Mouse (Mus musculus) heart, embryonic 16.5 days (tissue): ENCODE data around the gene Trim11. TPM values are rescaled to one million over a fixed set of nuclear protein-coding genes. Genes with fewer than 3 reads are reported as not detected.

Source experiments
- ATAC-seq: fragments of 200-750 bp; cut with Nextera tagmentation; replicated peaks from 2 replicates; pipeline ENCODE4 v1.8.0; 2017; ENCODE audit warnings: moderate number of reproducible peaks; ENCODE audit not compliant: insufficient read depth, low FRiP score; ENCODE audit errors: extremely low read depth
- H3K27ac ChIP-seq: fragments of 300-500 bp; sonication (generic); 2 replicates; pipeline ENCODE4 v1.5.1; 2014; ENCODE audit warnings: mild to moderate bottlenecking, low read length, control low read depth, moderate library complexity
- H3K27me3 ChIP-seq: fragments of 300-500 bp; sonication (generic); 2 replicates; pipeline ENCODE4 v1.6.1; 2014; ENCODE audit warnings: low read length, mixed read lengths; ENCODE audit not compliant: control insufficient read depth, insufficient read depth
- H3K36me3 ChIP-seq: fragments of 300-500 bp; sonication (generic); 2 replicates; pipeline ENCODE4 v1.6.1; 2014; ENCODE audit not compliant: control insufficient read depth, insufficient read depth
- H3K4me1 ChIP-seq: fragments of 300-500 bp; sonication (generic); 2 replicates; pipeline ENCODE4 v1.6.1; 2014; ENCODE audit warnings: low read length, mixed read lengths; ENCODE audit not compliant: control insufficient read depth, insufficient read depth
- H3K4me2 ChIP-seq: fragments of 300-500 bp; sonication (generic); 2 replicates; pipeline ENCODE4 v1.6.1; 2014; ENCODE audit warnings: low read depth, mild to moderate bottlenecking, control low read depth, low read length
- H3K4me3 ChIP-seq: fragments of 300-500 bp; sonication (generic); 2 replicates; pipeline ENCODE4 v1.5.1; 2014; ENCODE audit warnings: mild to moderate bottlenecking, control low read depth, low read length
- H3K9ac ChIP-seq: fragments of 300-500 bp; sonication (generic); 2 replicates; pipeline ENCODE4 v1.6.1; 2014; ENCODE audit warnings: low read length, control low read depth
- H3K9me3 ChIP-seq: fragments of 300-500 bp; sonication (generic); replicated peaks from 2 replicates; pipeline ENCODE4 v1.6.1; 2016; ENCODE audit warnings: low read length; ENCODE audit not compliant: control insufficient read depth
- WGBS: fragments of 180-500 bp; shearing (Covaris S2); extraction: QIAGEN DNeasy Blood & Tissue Kit; methylation state at CpG from one replicate; pipeline ENCODE4 v1.1.7; 2014; 5-methylcytosine and 5-hydroxymethylcytosine counted together
- polyA plus RNA-seq: library from polyadenylated mRNA; unstranded; fragments of >200 nt; fragmentation: Nextera tagmentation; extraction: Ambion mirVana; gene quantifications from 2 replicates; pipeline ENCODE4 v1.2.1, GENCODE M21; 2015

Gene Trim11
- polyA plus RNA-seq, 1 experiment from 2014 or later = 40.3 TPM

- Histone ChIP-seq H3K4me3 (no peak overlapping the region), H3K27ac (peak overlapping the region; percentile 97), H3K27me3 (no peaks in the 10 kb centered on the region), H3K9ac (peak overlapping the region; percentile 18; the same call in 1 of the 2 replicates), H3K4me2 (no peak overlapping the region), H3K36me3 (peaks cover 24% of the 10 kb centered on the region), H3K9me3 (no peaks in the 10 kb centered on the region), H3K4me1 (peaks cover 95% of the 10 kb centered on the region)
- WGBS = 70% methylated on average over 3 of the region's 3 CpGs
- no peak for ATAC-seq
Measured at GRCm38 (mm10) chr11:58991911-58992310, 14.0 kb downstream of the Trim11 start.

- H3K9ac ChIP-seq = no peak overlapping the region
- peaks cover 15% of the 10 kb centered on the region for H3K36me3 ChIP-seq
- no peak overlapping the region for H3K4me2 ChIP-seq
- H3K27ac ChIP-seq = peak overlapping the region; percentile 97
- H3K27me3 ChIP-seq = no peaks in the 10 kb centered on the region
- no peak for ATAC-seq
- WGBS = 61% methylated on average over 6 of the region's 6 CpGs
- no peak overlapping the region for H3K4me3 ChIP-seq
- H3K9me3 ChIP-seq = no peaks in the 10 kb centered on the region
- H3K4me1 ChIP-seq = peaks cover 92% of the 10 kb centered on the region
Measured at GRCm38 (mm10) chr11:58993091-58993670, 15.3 kb downstream of the Trim11 start.

GRCm38 (mm10) chr11:58994337-58994826 lies 16.5 kb downstream of the Trim11 start:
- Histone ChIP-seq H3K4me2 (peak overlapping the region; percentile 61), H3K36me3 (peaks cover 5% of the 10 kb centered on the region; the same call in 1 of the 2 replicates), H3K4me3 (peak overlapping the region; percentile 30), H3K27ac (peak overlapping the region; percentile 59), H3K9me3 (no peaks in the 10 kb centered on the region), H3K4me1 (peaks cover 87% of the 10 kb centered on the region), H3K27me3 (no peaks in the 10 kb centered on the region), H3K9ac (peak overlapping the region; percentile 65)
- 8% methylated on average over 35 of the region's 35 CpGs for WGBS
- ATAC-seq = peak; percentile 18; the same call in 1 of the 2 replicates

GRCm38 (mm10) chr11:58995061-58995806 lies 17.3 kb downstream of the Trim11 start:
- Histone ChIP-seq H3K4me1 (peaks cover 87% of the 10 kb centered on the region), H3K9me3 (no peaks in the 10 kb centered on the region), H3K36me3 (peaks cover 3% of the 10 kb centered on the region; the same call in 1 of the 2 replicates), H3K4me3 (no peak overlapping the region), H3K27ac (no peak overlapping the region), H3K27me3 (no peaks in the 10 kb centered on the region), H3K4me2 (peak overlapping the region; percentile 75), H3K9ac (no peak overlapping the region)
- 83% methylated on average over 9 of the region's 9 CpGs for WGBS
- ATAC-seq = no peak

GRCm38 (mm10) chr11:58995807-58996370 lies 18.0 kb downstream of the Trim11 start:
- WGBS = 41% methylated on average over 12 of the region's 12 CpGs
- Histone ChIP-seq H3K4me3 (no peak overlapping the region), H3K9ac (peak overlapping the region; percentile 41; the same call in 1 of the 2 replicates), H3K4me1 (peaks cover 83% of the 10 kb centered on the region), H3K4me2 (peak overlapping the region; percentile 75), H3K9me3 (no peaks in the 10 kb centered on the region), H3K27ac (no peak overlapping the region), H3K36me3 (no peaks in the 10 kb centered on the region; the same call in 1 of the 2 replicates), H3K27me3 (no peaks in the 10 kb centered on the region)
- no peak for ATAC-seq

- Histone ChIP-seq H3K4me2 (peak overlapping the region; percentile 75), H3K27me3 (no peaks in the 10 kb centered on the region), H3K27ac (peak overlapping the region; percentile 94), H3K4me3 (peak overlapping the region; percentile 52), H3K4me1 (peaks cover 78% of the 10 kb centered on the region), H3K9me3 (no peaks in the 10 kb centered on the region), H3K9ac (peak overlapping the region; percentile 79), H3K36me3 (no peaks in the 10 kb centered on the region; the same call in 1 of the 2 replicates)
- no peak for ATAC-seq
- WGBS = 44% methylated on average over 5 of the region's 5 CpGs
Measured at GRCm38 (mm10) chr11:58997541-58997940, 19.6 kb downstream of the Trim11 start.

GRCm38 (mm10) chr11:58999158-58999557 lies 21.3 kb downstream of the Trim11 start:
- Histone ChIP-seq H3K4me3 (peak overlapping the region; percentile 52), H3K27ac (peak overlapping the region; percentile 94), H3K27me3 (no peaks in the 10 kb centered on the region), H3K4me1 (peaks cover 62% of the 10 kb centered on the region), H3K4me2 (peak overlapping the region; percentile 75), H3K36me3 (no peaks in the 10 kb centered on the region; the same call in 1 of the 2 replicates), H3K9me3 (no peaks in the 10 kb centered on the region), H3K9ac (peak overlapping the region; percentile 79)
- 20% methylated on average over 11 of the region's 11 CpGs for WGBS
- ATAC-seq = peak; percentile 73

- peak overlapping the region; percentile 75 for H3K4me2 ChIP-seq
- peak overlapping the region; percentile 94 for H3K27ac ChIP-seq
- H3K9ac ChIP-seq = peak overlapping the region; percentile 79
- no peak for ATAC-seq
- no peaks in the 10 kb centered on the region for H3K9me3 ChIP-seq
- WGBS = 68% methylated on average over 6 of the region's 6 CpGs
- no peaks in the 10 kb centered on the region; the same call in 1 of the 2 replicates for H3K36me3 ChIP-seq
- H3K4me1 ChIP-seq = peaks cover 56% of the 10 kb centered on the region
- H3K27me3 ChIP-seq = no peaks in the 10 kb centered on the region
- peak overlapping the region; percentile 52 for H3K4me3 ChIP-seq
Measured at GRCm38 (mm10) chr11:58999830-59000229, 21.9 kb downstream of the Trim11 start.
